Mouse (Mus musculus): ENCODE measurements around the gene Ubn2. TPM values are rescaled to one million over a fixed set of nuclear protein-coding genes. Genes with fewer than 3 reads are reported as not detected.
"Not testable (repeated sequence)": the region's sequence is repeated elsewhere in the genome, so short reads cannot be mapped to it uniquely, and the experiment has no call there.

Gene Ubn2
- polyA plus RNA-seq, 2 experiments = 15.6 to 21.5 TPM

DNA sequence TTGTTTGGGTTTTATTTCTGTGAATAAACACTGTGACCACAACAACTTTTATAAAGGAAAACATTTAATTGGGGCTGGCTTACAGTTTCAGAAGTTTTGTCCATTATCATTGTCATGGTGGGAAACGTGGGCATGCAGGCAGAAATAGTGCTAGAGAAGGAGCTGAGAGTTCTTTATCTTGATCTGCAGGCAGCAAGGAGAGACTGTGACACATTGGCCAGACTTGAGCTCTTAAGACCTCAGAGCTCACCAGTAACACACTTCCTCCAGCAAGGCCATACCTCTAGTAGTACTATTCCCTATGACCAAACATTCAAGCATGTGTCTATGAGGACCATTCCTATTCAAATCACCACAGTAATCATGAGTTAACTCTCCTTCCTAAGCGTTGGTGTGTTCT, 14.5 kb downstream of the Ubn2 start:
- ATAC-seq (ENCODE audit: low FRiP score, low read depth) (no peak), DNase-seq (ENCODE audit: low spot score) (no peak)
- Histone ChIP-seq H3K4me1 (ENCODE audit: control insufficient read depth, insufficient read depth, low read length) (no peaks in the 10 kb centered on the region), H3K9ac (ENCODE audit: low read depth, low read length, severe bottlenecking) (no peak overlapping the region), H3K27ac (replicated peaks; ENCODE audit: low read depth, low read length) (no peak overlapping the region), H3K27me3 (ENCODE audit: control insufficient read depth, insufficient read depth, low read length) (no peaks in the 10 kb centered on the region), H3K9me3 (ENCODE audit: control insufficient read depth, low read length) (no peaks in the 10 kb centered on the region), H3K4me2 (replicated peaks; ENCODE audit: low read depth, low read length, severe bottlenecking) (no peak overlapping the region), H3K4me3 (replicated peaks; ENCODE audit: low read length) (no peak overlapping the region), H3K36me3 (ENCODE audit: control insufficient read depth, insufficient read depth, low read length) (peaks cover 72% of the 10 kb centered on the region)
- 91% methylated on average over 2 of the region's 2 CpGs for WGBS
- no peak for TF ChIP-seq POLR2A (IDR thresholded peaks at IDR 0.05; ENCODE audit: borderline replicate concordance, extremely low read depth, insufficient read depth, insufficient read length)

DNA sequence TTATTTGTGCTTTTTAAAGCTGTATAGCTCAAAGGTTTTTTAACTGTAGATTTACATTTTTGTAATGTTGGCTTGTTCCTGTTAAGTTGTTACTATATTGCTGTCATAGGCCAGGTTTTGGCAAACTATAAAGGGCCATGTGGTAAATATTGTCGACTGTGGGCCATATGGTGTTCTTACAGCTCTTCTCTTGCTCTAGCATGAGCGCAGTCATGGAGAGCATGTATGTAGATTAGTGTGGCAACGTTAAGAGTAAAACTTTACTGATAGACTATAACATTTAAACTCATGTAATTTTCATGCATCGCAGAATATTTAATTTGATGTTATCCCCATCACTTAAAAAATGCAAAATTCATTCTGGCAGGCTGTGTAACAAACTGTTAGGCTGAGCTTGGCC, 19.3 kb downstream of the Ubn2 start:
- DNase-seq (ENCODE audit: low spot score) (no peak), ATAC-seq (ENCODE audit: low FRiP score, low read depth) (no peak)
- H3K36me3 ChIP-seq (ENCODE audit: control insufficient read depth, insufficient read depth, low read length) = peaks cover 68% of the 10 kb centered on the region
- H3K9ac ChIP-seq (ENCODE audit: low read depth, low read length, severe bottlenecking) = no peak overlapping the region
- TF ChIP-seq POLR2A (IDR thresholded peaks at IDR 0.05; ENCODE audit: borderline replicate concordance, extremely low read depth, insufficient read depth, insufficient read length) = no peak
- H3K4me2 ChIP-seq (replicated peaks; ENCODE audit: low read depth, low read length, severe bottlenecking) = no peak overlapping the region
- H3K9me3 ChIP-seq (ENCODE audit: control insufficient read depth, low read length) = no peaks in the 10 kb centered on the region
- H3K27me3 ChIP-seq (ENCODE audit: control insufficient read depth, insufficient read depth, low read length) = no peaks in the 10 kb centered on the region
- H3K4me3 ChIP-seq (replicated peaks; ENCODE audit: low read length) = no peak overlapping the region
- H3K27ac ChIP-seq (replicated peaks; ENCODE audit: low read depth, low read length) = no peak overlapping the region
- 87% methylated on average over 4 of the region's 4 CpGs for WGBS
- no peaks in the 10 kb centered on the region for H3K4me1 ChIP-seq (ENCODE audit: control insufficient read depth, insufficient read depth, low read length)

DNA sequence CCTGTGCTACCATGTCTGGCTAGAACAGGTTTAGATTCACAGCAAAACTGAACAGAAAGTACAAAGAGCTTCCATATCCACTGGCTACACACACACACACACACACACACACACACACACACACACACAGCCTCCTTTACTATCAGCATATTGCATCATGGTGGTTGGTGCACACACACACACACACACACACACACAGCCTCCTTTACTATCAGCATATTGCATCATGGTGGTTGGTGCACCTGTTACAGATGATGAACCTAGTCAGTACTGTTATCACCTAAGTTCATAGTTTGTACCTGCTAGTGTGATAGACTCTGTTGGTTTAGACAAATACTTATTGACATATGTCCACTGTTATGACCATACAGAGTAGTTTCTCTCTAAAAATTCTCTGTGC, 22.7 kb downstream of the Ubn2 start:
- not testable (repeated sequence) for H3K4me2 ChIP-seq (replicated peaks; ENCODE audit: low read depth, low read length, severe bottlenecking); H3K9me3 ChIP-seq (ENCODE audit: control insufficient read depth, low read length); DNase-seq (ENCODE audit: low spot score); ATAC-seq (ENCODE audit: low FRiP score, low read depth); H3K4me3 ChIP-seq (replicated peaks; ENCODE audit: low read length); H3K27ac ChIP-seq (replicated peaks; ENCODE audit: low read depth, low read length); H3K27me3 ChIP-seq (ENCODE audit: control insufficient read depth, insufficient read depth, low read length); H3K4me1 ChIP-seq (ENCODE audit: control insufficient read depth, insufficient read depth, low read length); H3K9ac ChIP-seq (ENCODE audit: low read depth, low read length, severe bottlenecking)
- peaks cover 54% of the 10 kb centered on the region for H3K36me3 ChIP-seq (ENCODE audit: control insufficient read depth, insufficient read depth, low read length)

DNA sequence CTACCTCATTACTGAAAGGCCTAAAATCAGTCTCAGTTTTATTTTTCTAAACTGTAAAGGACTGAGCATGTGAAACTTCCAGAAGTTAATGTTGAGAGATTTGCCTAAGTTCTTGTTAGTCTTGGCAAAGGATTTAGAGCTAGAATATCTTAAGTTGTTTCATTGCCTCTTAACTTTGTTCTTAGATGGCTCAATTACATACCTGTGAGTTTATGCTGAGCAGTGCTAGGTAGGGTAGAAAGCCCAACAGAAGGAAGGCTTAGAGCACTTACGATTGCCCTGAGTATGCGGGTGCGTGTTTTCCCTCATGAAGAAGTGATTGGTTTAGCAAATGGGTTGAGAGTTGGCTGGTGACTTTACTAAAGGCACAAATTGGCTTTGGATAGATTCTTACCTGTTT, 24.3 kb downstream of the Ubn2 start:
- 99% methylated on average over 3 of the region's 3 CpGs for WGBS

DNA sequence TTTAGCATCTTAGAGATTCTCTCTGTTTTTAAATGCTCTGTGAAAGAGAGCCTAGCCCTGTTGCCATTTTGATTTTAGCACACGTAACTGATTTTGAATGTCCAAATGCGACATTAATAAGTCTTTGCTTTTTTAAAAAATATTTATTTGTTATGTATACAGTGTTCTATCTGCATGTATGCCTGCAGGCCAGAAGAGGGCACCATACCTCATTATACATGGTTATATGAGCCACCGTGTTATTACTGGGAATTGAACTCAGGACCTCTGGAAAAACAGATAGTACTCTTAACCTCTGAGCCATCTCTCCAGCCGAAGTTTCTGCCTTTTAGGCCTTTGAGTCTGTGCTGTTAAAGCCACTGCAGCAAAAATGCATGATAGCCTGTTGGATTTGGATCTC, 35.8 kb downstream of the Ubn2 start:
- Histone ChIP-seq H3K4me2 (replicated peaks; ENCODE audit: low read depth, low read length, severe bottlenecking) (no peak overlapping the region), H3K9me3 (ENCODE audit: control insufficient read depth, low read length) (no peaks in the 10 kb centered on the region), H3K9ac (ENCODE audit: low read depth, low read length, severe bottlenecking) (no peak overlapping the region), H3K27ac (replicated peaks; ENCODE audit: low read depth, low read length) (no peak overlapping the region), H3K27me3 (ENCODE audit: control insufficient read depth, insufficient read depth, low read length) (no peaks in the 10 kb centered on the region), H3K4me3 (replicated peaks; ENCODE audit: low read length) (no peak overlapping the region), H3K4me1 (ENCODE audit: control insufficient read depth, insufficient read depth, low read length) (no peaks in the 10 kb centered on the region), H3K36me3 (ENCODE audit: control insufficient read depth, insufficient read depth, low read length) (peaks cover 53% of the 10 kb centered on the region)
- ATAC-seq (ENCODE audit: low FRiP score, low read depth) (no peak), DNase-seq (ENCODE audit: low spot score) (no peak)
- WGBS = 87% methylated on average over 4 of the region's 4 CpGs
- no peak for TF ChIP-seq POLR2A (IDR thresholded peaks at IDR 0.05; ENCODE audit: borderline replicate concordance, extremely low read depth, insufficient read depth, insufficient read length)

More for the DNA sequence above, 24.3 kb downstream of the Ubn2 start:
- ATAC-seq (ENCODE audit: low FRiP score, low read depth) = no peak
- H3K9me3 ChIP-seq (ENCODE audit: control insufficient read depth, low read length) = no peaks in the 10 kb centered on the region
- TF ChIP-seq POLR2A (IDR thresholded peaks at IDR 0.05; ENCODE audit: borderline replicate concordance, extremely low read depth, insufficient read depth, insufficient read length) = no peak
- no peak overlapping the region for H3K9ac ChIP-seq (ENCODE audit: low read depth, low read length, severe bottlenecking)
- H3K27ac ChIP-seq (replicated peaks; ENCODE audit: low read depth, low read length) = no peak overlapping the region
- no peaks in the 10 kb centered on the region for H3K4me1 ChIP-seq (ENCODE audit: control insufficient read depth, insufficient read depth, low read length)
- no peak for DNase-seq (ENCODE audit: low spot score)
- H3K27me3 ChIP-seq (ENCODE audit: control insufficient read depth, insufficient read depth, low read length) = no peaks in the 10 kb centered on the region
- no peak overlapping the region for H3K4me2 ChIP-seq (replicated peaks; ENCODE audit: low read depth, low read length, severe bottlenecking)
- H3K4me3 ChIP-seq (replicated peaks; ENCODE audit: low read length) = no peak overlapping the region
- H3K36me3 ChIP-seq (ENCODE audit: control insufficient read depth, insufficient read depth, low read length) = peaks cover 56% of the 10 kb centered on the region

DNA sequence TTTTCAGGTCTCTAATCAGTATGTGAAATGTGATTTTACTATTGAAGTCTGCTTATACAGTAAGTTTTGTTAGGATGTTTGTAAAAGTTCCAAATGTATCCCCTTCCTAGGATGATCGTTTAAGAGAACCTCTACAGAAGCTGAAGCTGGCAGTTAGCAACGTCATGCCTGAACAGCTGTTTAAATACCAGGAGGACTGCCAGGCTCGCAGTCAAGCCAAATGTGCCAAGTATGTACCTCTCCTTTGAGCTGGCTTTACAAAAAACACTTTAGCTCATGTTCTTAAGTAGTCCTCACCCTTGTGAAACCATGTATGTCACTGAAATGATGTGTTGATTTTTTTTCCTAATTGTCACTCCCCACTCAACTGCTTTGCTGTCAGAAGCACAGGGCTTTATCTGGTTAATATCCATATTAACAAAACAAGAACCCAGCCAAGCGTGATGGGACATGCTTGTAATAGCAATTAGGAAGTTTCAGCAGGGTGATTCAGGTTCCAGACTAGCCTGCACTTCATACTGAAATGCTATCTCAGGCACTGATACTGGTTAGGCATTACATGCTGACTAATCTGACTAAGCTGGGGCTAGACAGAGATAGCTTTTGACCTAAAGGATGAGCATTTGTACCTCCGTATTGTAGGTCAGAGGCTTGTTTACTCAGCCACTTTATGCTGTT, 48.1 kb downstream of the Ubn2 start:
- ATAC-seq (ENCODE audit: low FRiP score, low read depth) (no peak), DNase-seq (ENCODE audit: low spot score) (no peak)
- no peak overlapping the region for H3K27ac ChIP-seq (replicated peaks; ENCODE audit: low read depth, low read length)
- 78% methylated on average over 5 of the region's 5 CpGs for WGBS
- no peak overlapping the region for H3K4me3 ChIP-seq (replicated peaks; ENCODE audit: low read length)
- H3K4me2 ChIP-seq (replicated peaks; ENCODE audit: low read depth, low read length, severe bottlenecking) = no peak overlapping the region
- no peak overlapping the region for H3K9ac ChIP-seq (ENCODE audit: low read depth, low read length, severe bottlenecking)
- H3K4me1 ChIP-seq (ENCODE audit: control insufficient read depth, insufficient read depth, low read length) = no peaks in the 10 kb centered on the region
- no peaks in the 10 kb centered on the region for H3K9me3 ChIP-seq (ENCODE audit: control insufficient read depth, low read length)
- no peaks in the 10 kb centered on the region for H3K27me3 ChIP-seq (ENCODE audit: control insufficient read depth, insufficient read depth, low read length)
- peaks cover 66% of the 10 kb centered on the region for H3K36me3 ChIP-seq (ENCODE audit: control insufficient read depth, insufficient read depth, low read length)
- no peak for TF ChIP-seq POLR2A (IDR thresholded peaks at IDR 0.05; ENCODE audit: borderline replicate concordance, extremely low read depth, insufficient read depth, insufficient read length)

Data from limb, embryonic 14.5 days (tissue).